Mouse (Mus musculus) CD4-positive helper T cell, adult 2 months (primary cell): ENCODE measurements around the gene Atp2a1.
A peak's percentile ranks its signal among the peaks of the same experiment; 100 is the strongest.

Experiments
- DNase-seq: peaks from one replicate; pipeline ENCODE4 v3.0.0-alpha.2; 2012; ENCODE audit warnings: low read depth, missing footprints, low spot score

The Atp2a1 gene

GRCm38 (mm10) chr7:126473470-126474086 is 10.7 kb upstream of the Atp2a1 start:
- DNase-seq, result no peak

GRCm38 (mm10) chr7:126472713-126473112 is 9.8 kb upstream of the Atp2a1 start:
- no peak for DNase-seq

GRCm38 (mm10) chr7:126472306-126472705 is 9.4 kb upstream of the Atp2a1 start:
- DNase-seq, result peak; percentile 83

- peak; percentile 51 for DNase-seq
Measured at GRCm38 (mm10) chr7:126471853-126472252, 8.9 kb upstream of the Atp2a1 start.

GRCm38 (mm10) chr7:126471361-126471760 is 8.5 kb upstream of the Atp2a1 start:
- peak; percentile 52 for DNase-seq

GRCm38 (mm10) chr7:126470077-126470476 is 7.2 kb upstream of the Atp2a1 start:
- peak; percentile 92 for DNase-seq

- no peak for DNase-seq
Measured at GRCm38 (mm10) chr7:126467834-126468627, 5.1 kb upstream of the Atp2a1 start.

- DNase-seq, result peak; percentile 64
Measured at GRCm38 (mm10) chr7:126467271-126467670, 4.4 kb upstream of the Atp2a1 start.

- no peak for DNase-seq
Measured at GRCm38 (mm10) chr7:126466707-126467106, 3.8 kb upstream of the Atp2a1 start.

- DNase-seq, result no peak
Measured at GRCm38 (mm10) chr7:126466116-126466515, 3.2 kb upstream of the Atp2a1 start.

- no peak for DNase-seq
Measured at GRCm38 (mm10) chr7:126465246-126466030, 2.5 kb upstream of the Atp2a1 start.

- DNase-seq, result no peak
Measured at GRCm38 (mm10) chr7:126464836-126465235, 1.9 kb upstream of the Atp2a1 start.

- no peak for DNase-seq
Measured at GRCm38 (mm10) chr7:126464121-126464520, 1.2 kb upstream of the Atp2a1 start.

- no peak for DNase-seq
Measured at GRCm38 (mm10) chr7:126463547-126463946, 639 bp upstream of the Atp2a1 start.

- no peak for DNase-seq
Measured at GRCm38 (mm10) chr7:126461626-126462025, 1.3 kb downstream of the Atp2a1 start.

GRCm38 (mm10) chr7:126460623-126461399 is 2.1 kb downstream of the Atp2a1 start:
- no peak for DNase-seq

- DNase-seq, result no peak
Measured at GRCm38 (mm10) chr7:126458844-126459618, 3.9 kb downstream of the Atp2a1 start.

GRCm38 (mm10) chr7:126458225-126458624 is 4.7 kb downstream of the Atp2a1 start:
- DNase-seq, result no peak

- DNase-seq, result no peak
Measured at GRCm38 (mm10) chr7:126456382-126457266, 6.3 kb downstream of the Atp2a1 start.

GRCm38 (mm10) chr7:126455242-126455641 is 7.7 kb downstream of the Atp2a1 start:
- DNase-seq, result no peak
